Mouse (Mus musculus): ENCODE results near the gene Pdp2. TPM values are rescaled to one million over a fixed set of nuclear protein-coding genes. Genes with fewer than 3 reads are reported as not detected.

Pdp2 gene
- polyA plus RNA-seq, 1 experiment from 2014 or later = 8.6 TPM

DNA sequence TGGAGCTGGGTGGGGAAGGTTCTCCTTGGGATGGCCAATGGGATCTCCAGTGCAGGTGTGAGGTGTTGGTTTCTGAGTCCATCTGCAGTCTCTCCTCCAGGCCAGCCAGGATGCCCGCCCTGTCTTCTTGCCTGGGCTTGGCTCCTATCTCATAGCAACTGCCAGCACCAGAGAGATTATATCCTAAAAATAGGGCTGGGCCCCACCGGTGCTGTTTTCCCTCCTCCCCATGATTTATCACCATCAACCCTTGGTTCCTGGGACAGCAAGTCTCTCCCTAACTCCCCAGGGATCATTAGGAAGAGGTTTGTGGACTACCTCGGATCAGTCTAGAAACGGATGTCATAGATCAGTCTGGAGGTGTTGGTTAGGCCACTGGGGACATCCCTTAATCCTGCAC is 21.9 kb downstream of the Pdp2 start:
- H3K36me3 ChIP-seq = no peaks in the 10 kb centered on the region
- peak overlapping the region; percentile 98 for H3K27ac ChIP-seq (ENCODE audit: poor library complexity, severe bottlenecking)
- peak overlapping the region; percentile 31 for H3K4me2 ChIP-seq
- no peaks in the 10 kb centered on the region for H3K9me3 ChIP-seq (replicated peaks)
- H3K4me3 ChIP-seq = no peak overlapping the region
- ATAC-seq (ENCODE audit: insufficient number of reproducible peaks, low FRiP score) = no peak
- peaks cover 60% of the 10 kb centered on the region for H3K4me1 ChIP-seq (replicated peaks)
- WGBS = 26% methylated on average over 4 of the region's 4 CpGs
- peak overlapping the region; percentile 22; the same call in 1 of the 2 replicates for H3K9ac ChIP-seq
- no peaks in the 10 kb centered on the region for H3K27me3 ChIP-seq (replicated peaks)

DNA sequence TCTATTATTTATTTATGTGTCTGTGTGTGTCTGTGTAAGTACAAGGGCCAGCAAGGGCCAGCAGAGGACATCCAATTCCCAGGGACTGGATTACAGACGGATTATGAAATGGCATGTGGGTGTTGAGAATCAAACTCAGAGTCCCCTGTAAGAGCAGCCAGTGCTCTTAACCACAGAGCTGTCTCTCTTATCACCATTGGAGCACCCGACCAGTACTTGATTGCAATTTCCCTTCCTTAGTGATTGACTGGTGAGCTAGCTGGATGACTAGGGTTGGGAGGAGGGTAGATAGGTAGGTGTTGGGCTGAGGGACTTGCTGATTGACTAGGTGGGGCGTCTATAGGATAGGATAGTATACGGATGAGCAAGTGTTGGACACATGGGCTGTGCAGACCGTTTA is 29.5 kb downstream of the Pdp2 start:
- Histone ChIP-seq H3K9me3 (replicated peaks) (peaks cover 5% of the 10 kb centered on the region), H3K9ac (no peak overlapping the region), H3K4me1 (replicated peaks) (peaks cover 12% of the 10 kb centered on the region), H3K36me3 (no peaks in the 10 kb centered on the region), H3K27ac (ENCODE audit: poor library complexity, severe bottlenecking) (no peak overlapping the region), H3K27me3 (replicated peaks) (no peaks in the 10 kb centered on the region), H3K4me2 (no peak overlapping the region), H3K4me3 (no peak overlapping the region)
- no peak for ATAC-seq (ENCODE audit: insufficient number of reproducible peaks, low FRiP score)
- WGBS = 50% methylated on average over 5 of the region's 5 CpGs

DNA sequence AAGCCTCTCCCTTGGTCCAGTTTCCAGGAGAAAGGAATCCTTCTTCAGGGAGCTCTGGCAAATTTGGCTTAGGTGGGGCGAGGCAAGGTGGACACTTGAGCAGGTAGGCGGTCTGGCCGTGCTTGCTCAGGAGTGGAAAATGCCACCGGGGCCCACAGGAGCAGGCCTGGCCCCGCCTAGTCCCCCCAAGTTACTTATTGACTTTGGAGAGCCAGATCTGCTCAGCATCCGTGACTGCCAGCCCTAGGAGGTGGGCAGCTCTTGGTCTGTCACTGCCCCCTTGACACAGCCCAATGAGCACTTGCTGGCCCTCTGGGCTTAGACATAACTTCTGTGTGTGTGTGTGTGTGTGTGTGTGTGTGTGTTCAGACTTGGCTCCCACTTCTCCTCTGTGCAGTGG is 32.9 kb downstream of the Pdp2 start, which contains the start of gene Cdh16:
Gene Cdh16 (minus strand): TSS at position 236 of the 400 bp plus-strand sequence.
- H3K4me2 ChIP-seq = no peak within 1 kb of the TSS
- ATAC-seq (ENCODE audit: insufficient number of reproducible peaks, low FRiP score) = no peak

DNA sequence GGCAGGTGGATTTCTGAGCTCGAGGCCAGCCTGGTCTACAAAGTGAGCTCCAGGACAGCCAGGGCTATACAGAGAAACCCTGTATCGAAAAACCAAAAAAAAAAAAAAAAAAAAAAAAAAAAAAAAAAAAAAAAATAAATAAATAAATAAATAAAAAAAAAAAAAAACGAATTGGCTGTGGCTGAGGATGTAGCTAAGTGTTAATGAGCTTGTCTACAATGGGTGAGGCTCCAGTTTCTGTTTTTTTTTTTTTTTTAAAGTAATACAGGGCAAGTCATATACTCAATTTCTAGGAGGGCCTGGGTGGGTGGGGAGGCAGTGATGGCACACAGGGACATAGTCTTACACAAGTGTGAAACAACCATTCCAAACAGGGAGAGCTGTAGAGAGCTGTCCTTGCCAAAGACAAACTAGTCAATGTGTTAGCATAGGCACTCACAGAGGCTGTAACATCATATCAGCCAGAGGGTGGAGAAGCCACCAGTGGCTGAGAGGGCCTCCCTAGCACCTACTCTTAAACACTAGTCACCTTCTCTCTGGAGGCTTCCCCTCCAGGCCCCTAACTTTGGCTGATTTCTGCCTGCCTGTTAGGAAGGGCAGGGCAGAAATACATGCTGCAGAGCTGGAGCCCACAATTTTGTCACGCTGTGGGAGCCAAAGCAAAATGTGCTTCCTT is 36.0 kb downstream of the Pdp2 start:
- no peak for ATAC-seq (ENCODE audit: insufficient number of reproducible peaks, low FRiP score)
- Histone ChIP-seq H3K27ac (ENCODE audit: poor library complexity, severe bottlenecking) (peak overlapping the region; percentile 95), H3K4me1 (replicated peaks) (peaks cover 48% of the 10 kb centered on the region), H3K36me3 (peaks cover 19% of the 10 kb centered on the region), H3K4me2 (no peak overlapping the region), H3K9me3 (replicated peaks) (no peaks in the 10 kb centered on the region), H3K9ac (no peak overlapping the region), H3K4me3 (no peak overlapping the region), H3K27me3 (replicated peaks) (no peaks in the 10 kb centered on the region)
- WGBS = 64% methylated on average over 4 of the region's 4 CpGs

More for the DNA sequence above, 32.9 kb downstream of the Pdp2 start, which contains the start of gene Cdh16:
- Histone ChIP-seq H3K36me3 (peaks cover 13% of the 10 kb centered on the region), H3K27ac (ENCODE audit: poor library complexity, severe bottlenecking) (peak within 1 kb of the TSS; percentile 55), H3K4me1 (replicated peaks) (peaks cover 30% of the 10 kb centered on the region), H3K9me3 (replicated peaks) (peaks cover 5% of the 10 kb centered on the region), H3K4me3 (no peak within 1 kb of the TSS), H3K9ac (no peak within 1 kb of the TSS), H3K27me3 (replicated peaks) (no peaks in the 10 kb centered on the region)
- WGBS = 71% methylated on average over 6 of the region's 6 CpGs

DNA sequence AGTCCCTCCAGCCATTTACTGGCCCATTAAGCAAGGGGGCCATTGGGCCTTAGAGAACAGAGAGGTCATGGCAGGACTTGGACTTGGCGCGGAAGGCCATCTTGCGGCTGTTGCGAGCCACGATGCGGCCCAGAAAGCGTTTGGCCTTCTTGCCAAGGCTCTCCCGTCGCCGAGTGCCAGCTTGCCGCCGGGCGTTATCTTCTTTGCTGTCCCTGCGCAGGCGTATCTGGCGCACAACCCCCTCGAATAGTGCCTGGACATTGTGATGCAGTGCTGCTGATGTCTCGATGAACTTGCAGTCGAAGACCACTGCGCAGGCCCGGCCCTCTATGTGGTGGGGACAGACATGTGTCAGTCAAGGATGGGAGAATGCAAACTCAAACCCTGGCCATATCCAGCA is 37.2 kb downstream of the Pdp2 start:
- WGBS = 90% methylated on average over 21 of the region's 21 CpGs
- H3K36me3 ChIP-seq = peaks cover 19% of the 10 kb centered on the region
- H3K27me3 ChIP-seq (replicated peaks) = no peaks in the 10 kb centered on the region
- peak overlapping the region; percentile 71 for H3K4me2 ChIP-seq
- peaks cover 59% of the 10 kb centered on the region for H3K4me1 ChIP-seq (replicated peaks)
- H3K9me3 ChIP-seq (replicated peaks) = no peaks in the 10 kb centered on the region
- H3K9ac ChIP-seq = peak overlapping the region; percentile 95
- H3K27ac ChIP-seq (ENCODE audit: poor library complexity, severe bottlenecking) = peak overlapping the region; percentile 95
- peak overlapping the region; percentile 67 for H3K4me3 ChIP-seq
- no peak for ATAC-seq (ENCODE audit: insufficient number of reproducible peaks, low FRiP score)

DNA sequence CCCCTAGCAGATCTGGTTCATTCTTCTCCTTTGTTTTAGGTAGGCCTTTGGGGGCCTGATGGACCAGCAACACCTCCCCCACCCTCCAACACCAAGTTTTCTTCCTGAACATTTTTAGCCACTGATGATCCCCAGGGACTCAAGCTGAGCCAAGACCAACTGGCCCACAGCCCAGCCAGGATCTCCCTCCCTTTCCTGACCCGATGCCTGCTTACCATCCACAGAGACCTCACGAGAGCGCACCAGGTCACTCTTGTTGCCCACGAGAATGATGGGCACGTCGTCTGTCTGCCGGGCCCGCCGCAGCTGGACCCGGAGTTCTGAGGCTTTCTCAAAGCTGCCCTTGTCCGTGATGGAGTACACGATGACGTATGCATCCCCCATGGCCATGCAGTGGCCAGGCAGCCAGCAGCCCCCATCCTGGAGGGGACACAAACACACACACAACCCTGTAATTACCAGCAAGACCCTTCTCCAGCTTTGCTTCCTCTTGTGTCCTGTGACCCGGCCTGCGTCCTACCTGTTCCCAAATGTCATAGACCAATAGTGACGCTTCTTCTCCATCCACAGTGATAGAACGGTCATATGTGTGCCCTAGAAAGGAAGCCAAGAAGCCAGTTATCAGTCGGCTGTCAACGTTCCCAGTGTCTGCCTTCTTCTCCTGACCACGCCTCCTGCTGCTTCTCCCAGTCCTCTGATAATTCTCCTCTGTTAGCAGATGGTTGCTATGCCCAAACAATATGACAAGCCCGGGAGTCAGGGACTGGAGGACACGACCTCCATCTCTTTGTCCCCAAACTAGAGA is 38.3 kb downstream of the Pdp2 start:
- peak overlapping the region; percentile 67 for H3K4me3 ChIP-seq
- H3K36me3 ChIP-seq = peaks cover 22% of the 10 kb centered on the region
- no peaks in the 10 kb centered on the region for H3K9me3 ChIP-seq (replicated peaks)
- peak overlapping the region; percentile 95 for H3K9ac ChIP-seq
- peak overlapping the region; percentile 71 for H3K4me2 ChIP-seq
- H3K4me1 ChIP-seq (replicated peaks) = peaks cover 56% of the 10 kb centered on the region
- H3K27me3 ChIP-seq (replicated peaks) = no peaks in the 10 kb centered on the region
- WGBS = 43% methylated on average over 22 of the region's 22 CpGs
- H3K27ac ChIP-seq (ENCODE audit: poor library complexity, severe bottlenecking) = peak overlapping the region; percentile 95
- ATAC-seq (ENCODE audit: insufficient number of reproducible peaks, low FRiP score) = peak; percentile 2; the same call in 1 of the 2 replicates

DNA sequence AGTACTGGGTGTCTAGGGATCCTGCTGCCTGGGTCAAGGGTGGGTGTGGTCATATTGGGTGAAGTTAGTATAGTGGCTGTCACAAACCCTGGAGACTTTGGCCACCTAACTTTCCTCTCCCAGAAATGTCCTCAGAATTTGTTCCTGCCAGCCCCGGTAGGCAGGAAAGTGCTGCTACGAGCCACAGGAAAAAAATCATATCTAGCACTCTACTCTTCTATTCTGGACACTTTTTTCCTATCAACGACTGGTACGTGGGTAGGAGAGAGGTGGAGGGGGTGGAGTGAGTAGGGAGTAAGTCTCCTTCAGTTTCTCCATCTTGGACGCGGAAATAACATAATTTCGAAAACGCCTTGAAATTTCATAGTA is 38.8 kb downstream of the Pdp2 start:
- Histone ChIP-seq H3K9ac (peak overlapping the region; percentile 95), H3K4me1 (replicated peaks) (peaks cover 50% of the 10 kb centered on the region), H3K27me3 (replicated peaks) (no peaks in the 10 kb centered on the region), H3K4me3 (peak overlapping the region; percentile 67), H3K4me2 (peak overlapping the region; percentile 71), H3K9me3 (replicated peaks) (no peaks in the 10 kb centered on the region), H3K36me3 (peaks cover 28% of the 10 kb centered on the region), H3K27ac (ENCODE audit: poor library complexity, severe bottlenecking) (peak overlapping the region; percentile 95)
- 12% methylated on average over 8 of the region's 8 CpGs for WGBS
- no peak for ATAC-seq (ENCODE audit: insufficient number of reproducible peaks, low FRiP score)

DNA sequence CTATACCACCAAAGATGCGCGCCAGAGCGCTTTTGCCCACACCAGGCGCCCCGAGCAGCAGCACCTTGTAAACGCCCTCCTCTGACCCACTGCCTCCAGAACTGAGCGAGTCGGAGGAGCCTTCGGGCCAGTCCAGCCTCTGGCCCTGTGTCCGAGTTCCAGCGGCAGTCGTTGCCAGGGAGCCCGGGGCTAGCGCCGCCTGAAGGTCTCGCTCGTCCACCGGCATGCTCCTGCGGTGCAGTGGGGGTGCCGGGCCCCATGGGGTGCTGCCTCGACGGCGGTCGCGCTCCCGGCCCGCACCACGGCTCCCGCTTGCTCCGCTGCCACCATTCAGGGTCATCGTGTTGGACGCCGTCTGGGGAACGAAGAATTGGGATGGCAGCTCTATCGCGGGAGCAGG is 39.3 kb downstream of the Pdp2 start:
- peaks cover 48% of the 10 kb centered on the region for H3K4me1 ChIP-seq (replicated peaks)
- peaks cover 33% of the 10 kb centered on the region for H3K36me3 ChIP-seq
- H3K9ac ChIP-seq = peak overlapping the region; percentile 95
- peak overlapping the region; percentile 67 for H3K4me3 ChIP-seq
- peak overlapping the region; percentile 71 for H3K4me2 ChIP-seq
- ATAC-seq (ENCODE audit: insufficient number of reproducible peaks, low FRiP score) = peak; percentile 12; the same call in 1 of the 2 replicates
- H3K27me3 ChIP-seq (replicated peaks) = no peaks in the 10 kb centered on the region
- no peaks in the 10 kb centered on the region for H3K9me3 ChIP-seq (replicated peaks)
- WGBS = 1% methylated on average over 36 of the region's 36 CpGs
- peak overlapping the region; percentile 95 for H3K27ac ChIP-seq (ENCODE audit: poor library complexity, severe bottlenecking)

DNA sequence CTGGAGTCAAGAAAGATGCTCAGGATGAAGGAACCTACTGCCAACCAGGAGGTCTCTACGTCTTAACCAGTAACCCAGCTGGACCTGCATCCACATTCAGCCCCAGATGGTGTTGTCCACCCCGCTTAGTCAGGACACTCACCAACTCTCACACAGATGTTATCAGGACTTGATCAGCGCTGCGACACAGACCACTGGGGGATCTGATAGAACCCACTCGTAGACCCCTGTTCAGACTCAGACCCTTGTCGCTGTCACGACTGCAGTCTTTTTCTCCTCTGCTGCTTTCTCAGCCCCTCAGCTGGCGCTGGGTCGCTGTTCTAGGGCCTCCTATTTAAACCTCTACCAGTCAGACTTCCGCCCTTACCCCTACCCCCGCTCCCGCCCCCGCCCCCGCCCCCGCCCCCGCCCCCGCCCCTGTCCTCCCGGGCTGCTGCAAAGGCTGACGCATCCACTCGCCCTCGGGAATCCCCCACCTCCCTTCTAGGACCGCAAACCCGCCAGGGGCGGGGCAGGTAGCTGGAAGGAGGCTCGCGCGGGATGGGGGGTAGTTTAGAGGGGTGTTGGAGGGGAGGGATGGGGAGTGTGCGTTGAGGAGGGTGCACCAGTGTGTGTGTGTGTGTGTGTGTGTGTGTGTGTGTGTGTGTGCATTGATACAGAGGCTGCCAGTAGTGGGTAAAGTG is 39.9 kb downstream of the Pdp2 start, which contains the start of gene Rrad:
Gene Rrad (minus strand): TSS at position 347 of the 683 bp plus-strand sequence.
- peak within 1 kb of the TSS; percentile 95 for H3K9ac ChIP-seq
- under 1% methylated on average over 27 of the region's 28 CpGs for WGBS
- H3K27ac ChIP-seq (ENCODE audit: poor library complexity, severe bottlenecking) = peak within 1 kb of the TSS; percentile 95
- ATAC-seq (ENCODE audit: insufficient number of reproducible peaks, low FRiP score) = peak; percentile 76
- H3K4me3 ChIP-seq = peak within 1 kb of the TSS; percentile 67
- H3K4me1 ChIP-seq (replicated peaks) = peaks cover 48% of the 10 kb centered on the region
- peak within 1 kb of the TSS; percentile 71 for H3K4me2 ChIP-seq
- H3K9me3 ChIP-seq (replicated peaks) = no peaks in the 10 kb centered on the region
- H3K36me3 ChIP-seq = peaks cover 38% of the 10 kb centered on the region
- H3K27me3 ChIP-seq (replicated peaks) = no peaks in the 10 kb centered on the region

DNA sequence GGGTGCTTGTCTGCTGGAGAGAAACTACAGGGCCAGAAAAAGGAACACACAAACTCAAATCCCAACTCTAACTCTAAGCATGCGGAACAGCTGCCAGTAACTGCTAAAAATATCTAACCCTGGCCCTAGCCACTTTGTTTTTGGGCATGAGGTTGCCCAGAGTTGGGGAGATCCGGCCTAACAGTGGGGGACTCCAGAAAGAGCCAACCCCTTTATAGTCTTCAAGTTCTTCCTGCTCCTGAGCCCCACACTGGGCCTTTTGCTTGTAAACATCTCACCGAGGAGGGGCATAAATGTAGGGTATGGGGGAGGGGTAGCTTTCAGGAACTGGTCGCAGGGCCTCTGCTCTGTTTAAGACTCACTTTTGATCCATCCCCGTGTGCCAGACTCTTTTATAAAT is 40.7 kb downstream of the Pdp2 start:
- Histone ChIP-seq H3K9me3 (replicated peaks) (no peaks in the 10 kb centered on the region), H3K27me3 (replicated peaks) (no peaks in the 10 kb centered on the region), H3K36me3 (peaks cover 38% of the 10 kb centered on the region), H3K27ac (ENCODE audit: poor library complexity, severe bottlenecking) (peak overlapping the region; percentile 95), H3K4me1 (replicated peaks) (peaks cover 48% of the 10 kb centered on the region), H3K9ac (peak overlapping the region; percentile 95), H3K4me2 (peak overlapping the region; percentile 71), H3K4me3 (peak overlapping the region; percentile 67)
- 16% methylated on average over 5 of the region's 5 CpGs for WGBS
- no peak for ATAC-seq (ENCODE audit: insufficient number of reproducible peaks, low FRiP score)

DNA sequence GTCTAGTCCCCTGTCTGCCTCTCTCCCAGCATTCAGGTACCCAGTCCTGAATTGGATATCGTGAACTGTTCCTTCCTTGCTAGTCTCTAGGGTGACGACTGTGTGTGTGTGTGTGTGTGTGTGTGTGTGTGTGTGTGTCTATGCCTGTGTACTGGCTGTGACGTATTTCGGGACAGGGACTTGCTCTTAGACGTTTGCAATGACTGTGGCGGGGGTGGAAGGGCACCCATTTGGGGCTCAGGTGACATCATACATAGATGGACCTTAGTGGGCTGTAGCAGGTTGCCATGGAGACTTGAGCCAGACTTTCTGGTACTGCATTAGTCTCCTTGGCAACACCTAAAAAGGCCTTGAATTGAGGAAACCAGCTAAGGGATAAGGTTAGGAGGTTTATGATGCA is 41.2 kb downstream of the Pdp2 start:
- Histone ChIP-seq H3K36me3 (peaks cover 38% of the 10 kb centered on the region), H3K4me2 (peak overlapping the region; percentile 71), H3K9ac (peak overlapping the region; percentile 95), H3K27ac (ENCODE audit: poor library complexity, severe bottlenecking) (peak overlapping the region; percentile 95), H3K4me3 (peak overlapping the region; percentile 67), H3K4me1 (replicated peaks) (peaks cover 45% of the 10 kb centered on the region), H3K9me3 (replicated peaks) (no peaks in the 10 kb centered on the region), H3K27me3 (replicated peaks) (no peaks in the 10 kb centered on the region)
- 49% methylated on average over 6 of the region's 6 CpGs for WGBS
- ATAC-seq (ENCODE audit: insufficient number of reproducible peaks, low FRiP score) = no peak
